Mouse (Mus musculus): ENCODE data around the gene Etfrf1. TPM values are rescaled to one million over a fixed set of nuclear protein-coding genes. Genes with fewer than 3 reads are reported as not detected.

The Etfrf1 gene
- polyA plus RNA-seq, 1 experiment from 2014 or later: 53.3 TPM

DNA sequence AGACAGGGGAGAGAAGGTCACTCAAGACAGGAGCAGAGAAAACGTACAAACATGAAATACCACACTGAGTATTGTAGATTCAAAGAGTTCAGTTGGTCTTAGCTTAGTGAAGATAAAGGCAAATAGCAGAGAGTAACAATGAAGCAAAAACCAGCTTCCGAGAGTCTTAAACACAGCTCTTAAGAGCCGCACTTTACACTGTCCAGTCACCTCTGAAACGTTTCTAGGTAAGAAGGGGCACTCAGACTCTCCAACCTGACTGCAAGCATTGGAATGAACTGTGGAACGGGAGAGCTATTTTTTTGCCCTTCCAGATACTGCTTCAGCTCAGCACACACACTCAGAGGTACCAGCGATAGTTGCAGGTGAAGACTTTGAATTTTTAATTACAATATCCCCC is 29.4 kb downstream of the Etfrf1 start:
- no peak for DNase-seq (ENCODE audit: low spot score)
- no peak overlapping the region for H3K4me3 ChIP-seq
- no peaks in the 10 kb centered on the region for H3K4me1 ChIP-seq
- H3K36me3 ChIP-seq: peaks cover 23% of the 10 kb centered on the region
- H3K9me3 ChIP-seq: no peaks in the 10 kb centered on the region
- no peak overlapping the region for H3K27ac ChIP-seq
- no peaks in the 10 kb centered on the region for H3K27me3 ChIP-seq (ENCODE audit: insufficient read depth, poor library complexity, severe bottlenecking)
- 81% methylated on average over 6 of the region's 6 CpGs for WGBS

DNA sequence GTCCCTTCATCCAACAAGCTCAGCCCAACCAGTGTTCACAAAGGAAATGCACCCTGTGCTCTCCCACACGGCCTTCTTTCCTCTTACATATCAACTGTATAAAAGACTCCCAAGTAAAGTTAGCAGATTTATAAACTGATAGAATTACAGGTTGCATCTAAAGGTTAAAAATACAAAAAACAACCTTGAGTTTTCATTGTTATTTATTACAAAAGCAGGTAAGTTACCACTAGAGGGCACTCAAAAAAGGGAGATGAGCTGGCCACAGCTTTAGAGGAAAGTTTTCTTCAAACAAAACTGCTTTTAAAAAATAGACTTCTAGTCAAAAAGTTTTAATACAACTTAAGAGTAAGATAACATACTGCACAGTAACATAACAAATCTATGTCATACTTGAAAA is 31.6 kb downstream of the Etfrf1 start:
- WGBS: 37% methylated on average over 1 of the region's 1 CpGs
- no peaks in the 10 kb centered on the region for H3K27me3 ChIP-seq (ENCODE audit: insufficient read depth, poor library complexity, severe bottlenecking)
- H3K4me3 ChIP-seq: no peak overlapping the region
- DNase-seq (ENCODE audit: low spot score): no peak
- no peak overlapping the region for H3K27ac ChIP-seq
- no peaks in the 10 kb centered on the region for H3K9me3 ChIP-seq
- H3K36me3 ChIP-seq: peaks cover 36% of the 10 kb centered on the region
- H3K4me1 ChIP-seq: no peaks in the 10 kb centered on the region

DNA sequence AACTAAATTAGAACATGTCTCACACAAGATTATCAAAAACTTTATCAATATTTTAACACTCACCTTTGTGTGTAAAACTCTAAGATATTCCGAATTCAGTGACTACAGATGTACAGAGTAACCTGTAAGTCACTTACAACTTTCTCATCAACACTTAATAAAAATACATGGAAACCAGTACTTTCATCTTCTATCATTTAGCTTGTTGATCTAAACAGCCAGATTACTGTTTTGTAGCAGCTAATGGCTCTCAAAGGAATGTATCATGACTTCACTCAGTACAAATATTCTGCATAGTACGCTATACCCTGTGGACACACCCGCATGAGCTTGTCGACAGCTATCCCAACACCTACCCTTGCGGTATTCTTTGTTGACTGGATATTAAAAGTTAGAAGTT is 35.9 kb downstream of the Etfrf1 start:
- Histone ChIP-seq H3K27ac (no peak overlapping the region), H3K4me3 (no peak overlapping the region), H3K4me1 (peaks cover 11% of the 10 kb centered on the region), H3K27me3 (ENCODE audit: insufficient read depth, poor library complexity, severe bottlenecking) (peaks cover 13% of the 10 kb centered on the region; the same call in 1 of the 2 replicates), H3K9me3 (no peaks in the 10 kb centered on the region), H3K36me3 (peaks cover 23% of the 10 kb centered on the region)
- DNase-seq (ENCODE audit: low spot score): no peak
- WGBS: 86% methylated on average over 5 of the region's 5 CpGs

DNA sequence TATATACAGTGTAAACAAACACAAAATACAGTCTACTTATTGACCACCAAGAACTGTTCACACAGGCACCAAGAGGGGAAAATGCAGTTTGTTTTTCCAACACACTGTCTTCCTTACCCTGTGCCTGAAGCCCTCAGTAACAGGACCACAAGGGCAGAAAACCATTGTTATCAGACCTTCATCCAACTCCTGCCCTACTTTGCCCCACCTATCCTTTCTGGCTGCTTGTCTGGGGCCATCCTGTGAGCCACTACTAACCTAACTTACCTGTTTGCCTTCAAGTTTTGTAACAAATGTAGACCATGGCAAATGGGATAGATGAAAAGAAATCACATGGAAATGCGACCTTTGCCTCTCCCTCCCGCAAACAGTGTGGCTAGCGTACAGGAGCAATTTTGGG is 37.0 kb downstream of the Etfrf1 start:
- DNase-seq (ENCODE audit: low spot score): no peak
- peaks cover 23% of the 10 kb centered on the region for H3K36me3 ChIP-seq
- H3K27me3 ChIP-seq (ENCODE audit: insufficient read depth, poor library complexity, severe bottlenecking): peaks cover 24% of the 10 kb centered on the region; the same call in 1 of the 2 replicates
- no peak overlapping the region for H3K27ac ChIP-seq
- no peaks in the 10 kb centered on the region for H3K9me3 ChIP-seq
- 83% methylated on average over 3 of the region's 3 CpGs for WGBS
- H3K4me3 ChIP-seq: no peak overlapping the region
- peaks cover 11% of the 10 kb centered on the region for H3K4me1 ChIP-seq

DNA sequence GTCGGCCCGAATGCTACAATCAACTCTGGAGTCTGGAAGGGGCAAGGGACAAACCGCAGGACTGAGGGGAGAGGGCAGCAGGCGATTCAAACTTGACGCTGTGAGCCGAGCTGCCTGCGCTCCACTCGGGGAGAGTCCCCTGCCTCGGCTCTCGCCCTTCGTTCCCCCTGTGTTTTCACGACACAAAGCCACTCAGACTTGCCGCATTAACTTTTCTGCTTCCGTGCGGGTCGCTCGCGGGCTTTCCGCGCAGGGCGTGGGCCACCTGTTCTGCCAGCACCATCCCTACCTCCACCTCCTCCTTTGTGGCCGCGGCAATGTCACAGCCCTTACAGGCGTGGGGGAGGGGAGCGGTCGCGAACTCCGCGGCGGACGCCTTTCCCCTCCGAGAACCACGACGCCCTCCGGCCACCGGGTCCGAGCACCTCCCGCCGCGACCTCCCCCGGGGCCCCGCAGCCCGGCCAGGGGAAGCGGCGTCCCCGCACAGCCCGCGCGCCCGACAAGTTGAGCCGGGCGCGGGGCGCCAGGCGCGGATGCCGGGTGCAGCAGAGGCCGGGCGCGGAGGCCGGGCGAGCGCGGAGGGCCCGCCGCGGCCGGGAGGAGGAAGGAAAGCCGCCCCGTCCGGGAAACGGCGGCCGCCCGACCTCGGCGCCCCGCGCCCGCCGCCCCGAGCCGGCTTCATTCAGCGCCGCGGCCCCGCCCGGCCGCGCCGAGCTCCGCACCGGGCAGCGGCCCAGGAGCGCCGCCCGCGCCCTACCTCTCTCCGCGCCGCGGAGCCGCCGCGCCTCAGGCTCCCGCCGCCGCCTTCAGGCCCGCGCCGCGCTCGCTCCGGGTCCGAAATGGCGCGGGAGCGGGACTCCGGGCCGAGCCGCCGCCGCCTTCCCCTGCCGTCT is 38.6 kb downstream of the Etfrf1 start:
- Histone ChIP-seq H3K27me3 (ENCODE audit: insufficient read depth, poor library complexity, severe bottlenecking) (peaks cover 40% of the 10 kb centered on the region), H3K4me3 (peak overlapping the region; percentile 94), H3K4me1 (peaks cover 11% of the 10 kb centered on the region), H3K36me3 (peaks cover 18% of the 10 kb centered on the region), H3K27ac (peak overlapping the region; percentile 96), H3K9me3 (no peaks in the 10 kb centered on the region)
- DNase-seq (ENCODE audit: low spot score): peak; percentile 87
- WGBS: 7% methylated on average over 90 of the region's 124 CpGs

DNA sequence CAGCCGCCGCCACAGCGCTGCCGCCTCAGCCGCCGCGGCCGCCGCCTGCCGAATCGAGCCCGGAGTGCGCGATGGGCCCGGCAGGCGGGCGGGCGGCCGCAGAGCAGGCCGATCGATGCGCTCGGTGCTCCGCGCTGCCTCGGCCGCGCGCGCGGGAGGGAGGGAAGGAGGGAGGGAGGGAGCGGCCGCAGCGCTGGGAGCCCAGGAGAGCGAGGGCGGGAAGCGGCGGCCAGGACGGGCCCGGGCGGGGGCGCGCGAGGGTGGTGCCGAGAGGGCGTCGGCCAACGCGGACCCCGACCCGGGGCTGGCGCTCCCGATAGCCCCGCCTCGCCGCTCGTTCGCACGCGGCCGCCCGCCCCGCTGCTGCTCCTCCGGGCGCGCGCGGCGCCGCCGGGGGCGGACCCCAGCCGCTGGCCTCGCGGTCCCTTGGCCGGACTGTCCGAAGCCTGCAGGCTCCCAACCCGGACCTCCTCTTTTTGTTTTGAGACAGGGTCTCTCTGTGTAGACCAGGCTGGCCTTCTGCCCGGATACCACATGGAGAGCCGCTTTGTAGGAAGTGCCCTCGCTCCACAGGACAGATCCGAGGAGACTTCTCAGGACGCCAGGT is 39.4 kb downstream of the Etfrf1 start, which contains the start of gene Kras:
Gene Kras (minus strand): TSS at position 55 of the 607 bp plus-strand sequence.
- Histone ChIP-seq H3K27ac (peak within 1 kb of the TSS; percentile 96), H3K4me1 (peaks cover 11% of the 10 kb centered on the region), H3K9me3 (no peaks in the 10 kb centered on the region), H3K27me3 (ENCODE audit: insufficient read depth, poor library complexity, severe bottlenecking) (peaks cover 48% of the 10 kb centered on the region), H3K4me3 (peak within 1 kb of the TSS; percentile 94), H3K36me3 (peaks cover 12% of the 10 kb centered on the region; the same call in 1 of the 2 replicates)
- 2% methylated on average over 76 of the region's 83 CpGs for WGBS
- DNase-seq (ENCODE audit: low spot score): peak; percentile 95

DNA sequence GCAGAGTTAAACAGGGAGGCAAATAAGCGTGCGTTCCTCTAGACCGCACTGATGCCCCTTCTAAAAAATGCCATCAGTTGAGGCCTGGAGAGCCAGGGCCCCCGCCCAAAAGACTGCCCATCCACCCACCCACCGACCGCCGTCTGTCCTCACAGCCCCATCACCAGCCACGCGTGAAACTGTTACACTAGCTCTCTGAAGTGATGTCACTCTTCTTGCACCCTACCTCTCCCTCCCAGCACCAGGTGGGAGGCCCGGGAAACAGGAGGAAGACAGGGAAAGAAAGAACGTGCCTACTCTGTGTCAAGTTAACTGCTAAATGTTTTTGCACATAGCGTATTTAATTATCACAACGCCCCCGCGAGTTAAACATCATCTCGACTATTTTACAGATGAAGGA is 39.9 kb downstream of the Etfrf1 start:
- peak overlapping the region; percentile 94 for H3K4me3 ChIP-seq
- H3K4me1 ChIP-seq: peaks cover 11% of the 10 kb centered on the region
- peaks cover 7% of the 10 kb centered on the region; the same call in 1 of the 2 replicates for H3K36me3 ChIP-seq
- H3K27me3 ChIP-seq (ENCODE audit: insufficient read depth, poor library complexity, severe bottlenecking): peaks cover 53% of the 10 kb centered on the region
- H3K9me3 ChIP-seq: no peaks in the 10 kb centered on the region
- H3K27ac ChIP-seq: peak overlapping the region; percentile 96
- no peak for DNase-seq (ENCODE audit: low spot score)
- WGBS: 11% methylated on average over 16 of the region's 16 CpGs

DNA sequence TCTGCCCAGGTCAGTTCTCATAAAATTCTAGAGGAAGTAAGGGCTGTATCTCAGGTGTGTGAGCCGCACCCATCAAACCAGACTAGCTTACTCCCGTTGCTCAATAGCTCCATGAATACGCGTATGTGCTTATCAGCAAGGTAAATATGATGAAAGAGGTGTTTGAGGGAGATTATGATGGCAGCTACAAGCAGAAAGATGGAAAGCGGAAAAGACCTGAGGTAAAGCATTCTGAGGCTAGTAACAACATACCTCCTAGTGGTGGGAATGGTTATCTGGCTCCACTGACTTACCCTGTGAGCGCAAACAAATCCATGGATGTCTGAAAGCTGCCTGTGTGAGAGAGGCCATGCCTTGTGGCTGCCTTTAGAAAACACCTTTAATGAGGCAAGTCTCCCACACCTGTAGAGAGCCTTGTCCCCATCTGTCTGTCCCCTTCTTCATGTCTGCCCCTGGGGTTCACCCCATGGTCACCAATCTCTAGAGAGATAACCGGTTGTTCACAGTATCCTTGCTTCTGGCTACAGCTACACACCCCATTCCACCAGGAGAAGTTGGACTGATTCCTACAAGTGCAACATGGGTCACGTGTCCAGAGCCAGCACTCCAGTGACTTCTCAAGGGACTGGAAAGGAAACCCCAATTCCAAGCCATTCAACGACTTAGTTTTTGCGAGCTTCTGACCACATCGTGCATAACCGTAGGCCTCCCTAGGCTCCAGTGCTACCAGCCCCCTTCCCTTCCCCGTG is 45.2 kb downstream of the Etfrf1 start:
- no peak for DNase-seq (ENCODE audit: low spot score)
- Histone ChIP-seq H3K4me1 (no peaks in the 10 kb centered on the region), H3K4me3 (no peak overlapping the region), H3K36me3 (no peaks in the 10 kb centered on the region), H3K27ac (no peak overlapping the region), H3K27me3 (ENCODE audit: insufficient read depth, poor library complexity, severe bottlenecking) (peaks cover 92% of the 10 kb centered on the region), H3K9me3 (no peaks in the 10 kb centered on the region)
- WGBS: 80% methylated on average over 13 of the region's 13 CpGs

DNA sequence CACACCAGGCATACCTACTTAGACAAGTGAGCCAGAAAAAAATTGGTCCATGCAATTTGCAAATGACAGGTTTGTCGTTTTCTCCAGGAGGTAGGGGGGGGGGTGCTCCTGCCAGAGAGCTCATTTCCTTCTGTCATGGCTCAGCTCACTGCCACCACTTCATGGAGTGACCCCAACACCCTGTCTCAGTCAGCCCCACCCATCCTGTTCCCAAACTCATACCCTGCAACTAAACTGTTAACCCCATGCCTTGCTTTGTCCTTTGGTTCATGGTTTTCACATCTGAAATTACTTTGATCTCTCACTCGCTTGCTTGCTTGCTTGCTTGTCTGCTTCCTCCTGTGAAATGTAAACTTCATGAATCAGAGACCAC is 45.8 kb downstream of the Etfrf1 start:
- peaks cover 92% of the 10 kb centered on the region for H3K27me3 ChIP-seq (ENCODE audit: insufficient read depth, poor library complexity, severe bottlenecking)
- no peaks in the 10 kb centered on the region for H3K36me3 ChIP-seq
- H3K27ac ChIP-seq: no peak overlapping the region
- DNase-seq (ENCODE audit: low spot score): no peak
- no peak overlapping the region for H3K4me3 ChIP-seq
- no peaks in the 10 kb centered on the region for H3K4me1 ChIP-seq
- 53% methylated on average over 2 of the region's 2 CpGs for WGBS
- H3K9me3 ChIP-seq: no peaks in the 10 kb centered on the region

DNA sequence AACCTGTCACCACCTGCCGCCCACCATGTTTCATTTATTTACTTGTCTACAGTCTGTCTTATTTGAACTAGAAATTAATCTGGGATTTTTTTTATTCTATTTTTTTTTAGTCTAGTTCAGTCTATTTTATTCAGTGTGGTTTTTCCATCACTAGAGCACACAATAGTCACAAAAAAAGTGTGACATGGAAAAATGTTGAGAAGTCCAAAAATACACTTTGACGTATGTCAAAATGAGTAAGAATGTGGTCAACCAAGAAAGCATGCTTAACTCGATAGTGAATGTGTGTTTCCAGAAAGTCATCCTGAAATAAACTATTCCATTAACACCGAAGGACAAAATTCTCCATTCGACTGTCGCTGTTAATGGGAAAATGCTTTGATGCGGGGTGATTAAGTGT is 51.4 kb downstream of the Etfrf1 start:
- Histone ChIP-seq H3K4me3 (no peak overlapping the region), H3K4me1 (no peaks in the 10 kb centered on the region), H3K9me3 (no peaks in the 10 kb centered on the region), H3K27me3 (ENCODE audit: insufficient read depth, poor library complexity, severe bottlenecking) (peaks cover 83% of the 10 kb centered on the region), H3K27ac (no peak overlapping the region), H3K36me3 (no peaks in the 10 kb centered on the region)
- WGBS: 86% methylated on average over 7 of the region's 7 CpGs
- DNase-seq (ENCODE audit: low spot score): no peak

All from heart, embryonic 10.5 days (tissue).